Mouse (Mus musculus) cerebellum, adult 2 months (tissue): ENCODE data around the gene Gm9821. TPM values are rescaled to one million over a fixed set of nuclear protein-coding genes. Genes with fewer than 3 reads are reported as not detected.

Experiments
- DNase-seq, 2 experiments: peaks; one replicate each; pipeline ENCODE4 v3.0.0; 2021
- H3K27ac ChIP-seq: fragments of 200-500 bp; 2 replicates; pipeline ENCODE4 v1.5.1; 2012; ENCODE audit warnings: low read length, control low read depth, inconsistent platforms; ENCODE audit not compliant: insufficient read depth
- H3K27me3 ChIP-seq: fragments of 200-500 bp; 2 replicates; pipeline ENCODE4 v1.6.1; 2012; ENCODE audit warnings: inconsistent platforms, mild to moderate bottlenecking, low read length, moderate library complexity; ENCODE audit not compliant: control insufficient read depth, insufficient read depth
- H3K4me1 ChIP-seq: fragments of 200-500 bp; 2 replicates; pipeline ENCODE4 v1.6.1; 2011; ENCODE audit warnings: low read length; ENCODE audit not compliant: control insufficient read depth, insufficient read depth
- H3K4me3 ChIP-seq: fragments of 200-500 bp; replicated peaks from 2 replicates; pipeline ENCODE3; 2011; ENCODE audit warnings: mild to moderate bottlenecking, low read depth, low read length, control low read depth; ENCODE audit not compliant: insufficient read depth
- CTCF ChIP-seq: fragments of 200-500 bp; IDR thresholded peaks from 2 replicates; pipeline ENCODE4 v1.5.1; 2011; ENCODE audit warnings: low read depth, mild to moderate bottlenecking, control low read depth, low read length, moderate library complexity, borderline replicate concordance; ENCODE audit not compliant: insufficient read depth
- POLR2A ChIP-seq: fragments of 200-500 bp; IDR thresholded peaks from 2 replicates; pipeline ENCODE4 v1.6.1; 2011; ENCODE audit warnings: low read length, control low read depth, borderline replicate concordance; ENCODE audit not compliant: insufficient read depth
- WGBS: fragments of 180-500 bp; shearing (Covaris S2); methylation state at CpG from one replicate; pipeline ENCODE4 v1.1.7; 2018; 5-methylcytosine and 5-hydroxymethylcytosine counted together
- polyA plus RNA-seq: library from polyadenylated mRNA; depleted of rRNA; stranded (reverse); fragments of >200 nt; gene quantifications from 2 replicates; pipeline ENCODE4 v1.2.3, GENCODE M21; 2012

The Gm9821 gene
- polyA plus RNA-seq, 1 experiment, result not detected

GRCm38 (mm10) chr2:91973416-91974135 is 28.1 kb downstream of the Gm9821 start:
- H3K27ac ChIP-seq, result peak overlapping the region; percentile 48; the same call in 1 of the 2 replicates
- H3K4me3 ChIP-seq, result no peak overlapping the region
- DNase-seq, result no peak
- H3K4me1 ChIP-seq, result peaks cover 15% of the 10 kb centered on the region
- 68% methylated on average over 7 of the region's 7 CpGs for WGBS
- TF ChIP-seq CTCF, result no peak
- no peak for TF ChIP-seq POLR2A
- no peaks in the 10 kb centered on the region for H3K27me3 ChIP-seq

GRCm38 (mm10) chr2:91975581-91976541 is 30.4 kb downstream of the Gm9821 start, which contains the start of gene Dgkz:
Gene Dgkz, minus strand, starts transcription at chr2:91975864.
- no peak for TF ChIP-seq POLR2A
- no peak for TF ChIP-seq CTCF
- Histone ChIP-seq H3K4me1 (peaks cover 13% of the 10 kb centered on the region), H3K27ac (peak within 1 kb of the TSS; percentile 4; the same call in 1 of the 2 replicates), H3K4me3 (peak within 1 kb of the TSS; percentile 61), H3K27me3 (no peaks in the 10 kb centered on the region)
- WGBS, result 4% methylated on average over 79 of the region's 79 CpGs
- peak in 1 of 2 experiments; percentile 52 for DNase-seq

- TF ChIP-seq POLR2A, result no peak
- TF ChIP-seq CTCF, result no peak
- WGBS, result 88% methylated on average over 4 of the region's 4 CpGs
- H3K4me1 ChIP-seq, result no peaks in the 10 kb centered on the region; the same call in 1 of the 2 replicates
Observed at GRCm38 (mm10) chr2:91977960-91978359, 32.5 kb downstream of the Gm9821 start.

GRCm38 (mm10) chr2:91978547-91978946 is 33.0 kb downstream of the Gm9821 start:
- no peak overlapping the region for H3K4me3 ChIP-seq
- no peak for DNase-seq
- WGBS, result 74% methylated on average over 2 of the region's 2 CpGs
- no peak overlapping the region for H3K27ac ChIP-seq
- H3K4me1 ChIP-seq, result no peaks in the 10 kb centered on the region; the same call in 1 of the 2 replicates
- TF ChIP-seq CTCF (no peak), POLR2A (no peak)
- no peaks in the 10 kb centered on the region for H3K27me3 ChIP-seq

More at GRCm38 (mm10) chr2:91977960-91978359, 32.5 kb downstream of the Gm9821 start:
- Histone ChIP-seq H3K27me3 (no peaks in the 10 kb centered on the region), H3K4me3 (no peak overlapping the region), H3K27ac (no peak overlapping the region)
- no peak for DNase-seq

GRCm38 (mm10) chr2:91980245-91980644 is 34.7 kb downstream of the Gm9821 start:
- 51% methylated on average over 4 of the region's 4 CpGs for WGBS
- DNase-seq, result no peak
- H3K4me3 ChIP-seq, result no peak overlapping the region
- H3K27ac ChIP-seq, result no peak overlapping the region
- H3K27me3 ChIP-seq, result no peaks in the 10 kb centered on the region
- no peaks in the 10 kb centered on the region for H3K4me1 ChIP-seq
- TF ChIP-seq POLR2A (no peak), CTCF (no peak)

GRCm38 (mm10) chr2:91980830-91981229 is 35.3 kb downstream of the Gm9821 start:
- TF ChIP-seq CTCF, result no peak
- TF ChIP-seq POLR2A, result no peak
- WGBS, result 81% methylated on average over 5 of the region's 5 CpGs

GRCm38 (mm10) chr2:91984439-91984838 is 38.9 kb downstream of the Gm9821 start:
- TF ChIP-seq POLR2A, result no peak
- WGBS, result 48% methylated on average over 11 of the region's 13 CpGs
- Histone ChIP-seq H3K27me3 (no peaks in the 10 kb centered on the region), H3K27ac (no peak overlapping the region), H3K4me3 (no peak overlapping the region), H3K4me1 (no peaks in the 10 kb centered on the region)
- DNase-seq, result no peak

More at GRCm38 (mm10) chr2:91980830-91981229, 35.3 kb downstream of the Gm9821 start:
- H3K4me1 ChIP-seq, result no peaks in the 10 kb centered on the region
- no peak overlapping the region for H3K4me3 ChIP-seq
- H3K27ac ChIP-seq, result no peak overlapping the region
- H3K27me3 ChIP-seq, result no peaks in the 10 kb centered on the region
- no peak for DNase-seq

GRCm38 (mm10) chr2:91984906-91985525 is 39.5 kb downstream of the Gm9821 start:
- no peak overlapping the region for H3K27ac ChIP-seq
- H3K27me3 ChIP-seq, result no peaks in the 10 kb centered on the region
- no peak overlapping the region for H3K4me3 ChIP-seq
- TF ChIP-seq CTCF (no peak), POLR2A (no peak)
- H3K4me1 ChIP-seq, result no peaks in the 10 kb centered on the region
- DNase-seq, result no peak
- WGBS, result 81% methylated on average over 9 of the region's 9 CpGs
